Mouse (Mus musculus) bone marrow macrophage, adult 2 months (primary cell): ENCODE results near the gene Apba1. TPM values are rescaled to one million over a fixed set of nuclear protein-coding genes. Genes with fewer than 3 reads are reported as not detected.
A peak's percentile ranks its signal among the peaks of the same experiment; 100 is the strongest.

Experiments
- H3K27ac ChIP-seq: 2 replicates; pipeline ENCODE4 v1.5.1; 2012; ENCODE audit warnings: low read depth, low read length; ENCODE audit not compliant: insufficient read depth
- H3K4me1 ChIP-seq: 2 replicates; pipeline ENCODE4 v1.6.1; 2012; ENCODE audit warnings: low read length; ENCODE audit not compliant: control insufficient read depth, insufficient read depth
- H3K4me3 ChIP-seq: 2 replicates; pipeline ENCODE4 v1.5.1; 2012; ENCODE audit warnings: mild to moderate bottlenecking, low read length, moderate library complexity; ENCODE audit not compliant: insufficient read depth
- CTCF ChIP-seq: IDR thresholded peaks from 2 replicates; pipeline ENCODE4 v1.5.1; 2012; ENCODE audit warnings: low read depth, mild to moderate bottlenecking, low read length, moderate library complexity
- POLR2A ChIP-seq: IDR thresholded peaks from 2 replicates; pipeline ENCODE4 v1.6.1; 2012; ENCODE audit warnings: mild to moderate bottlenecking, low read depth, low read length, borderline replicate concordance
- polyA plus RNA-seq: library from polyadenylated mRNA; stranded (reverse); fragments of >200 nt; gene quantifications from 2 replicates; pipeline ENCODE4 v1.2.4, GENCODE M21; 2012; ENCODE audit not compliant: missing spikeins, insufficient read depth, insufficient read length

Apba1 gene
- 9.3 and 11.8 TPM in 2 replicates for polyA plus RNA-seq

- Histone ChIP-seq H3K4me1 (peaks cover 8% of the 10 kb centered on the region), H3K4me3 (peak within 1 kb of the TSS; percentile 86), H3K27ac (no peak within 1 kb of the TSS)
- TF ChIP-seq CTCF (no peak), POLR2A (no peak)
These were observed at the start of gene Apba1 for GRCm38 (mm10) chr19:23758554-23759321. Apba1 (plus strand) TSS chr19:23758887.

GRCm38 (mm10) chr19:23746506-23746905 lies 12.2 kb upstream of the Apba1 start:
- Histone ChIP-seq H3K27ac (no peak overlapping the region), H3K4me3 (no peak overlapping the region), H3K4me1 (no peaks in the 10 kb centered on the region)
- TF ChIP-seq POLR2A, result no peak
- no peak for TF ChIP-seq CTCF

GRCm38 (mm10) chr19:23757011-23757410 lies 1.7 kb upstream of the Apba1 start:
- Histone ChIP-seq H3K4me3 (no peak overlapping the region), H3K27ac (no peak overlapping the region), H3K4me1 (peaks cover 8% of the 10 kb centered on the region)
- TF ChIP-seq POLR2A (no peak), CTCF (no peak)

GRCm38 (mm10) chr19:23757961-23758553 lies 630 bp upstream of the Apba1 start:
- peaks cover 8% of the 10 kb centered on the region for H3K4me1 ChIP-seq
- TF ChIP-seq CTCF, result peak; percentile 95
- TF ChIP-seq POLR2A, result no peak
- no peak overlapping the region for H3K27ac ChIP-seq
- H3K4me3 ChIP-seq, result peak overlapping the region; percentile 86

GRCm38 (mm10) chr19:23759322-23759945 lies 747 bp downstream of the Apba1 start:
- Histone ChIP-seq H3K27ac (no peak overlapping the region), H3K4me1 (peaks cover 8% of the 10 kb centered on the region), H3K4me3 (peak overlapping the region; percentile 86)
- TF ChIP-seq CTCF (no peak), POLR2A (no peak)

GRCm38 (mm10) chr19:23763371-23763770 lies 4.7 kb downstream of the Apba1 start:
- TF ChIP-seq POLR2A (no peak), CTCF (no peak)
- Histone ChIP-seq H3K4me1 (peaks cover 8% of the 10 kb centered on the region), H3K4me3 (no peak overlapping the region), H3K27ac (no peak overlapping the region)

GRCm38 (mm10) chr19:23764051-23764450 lies 5.4 kb downstream of the Apba1 start:
- H3K27ac ChIP-seq, result no peak overlapping the region
- H3K4me1 ChIP-seq, result peaks cover 8% of the 10 kb centered on the region
- no peak overlapping the region for H3K4me3 ChIP-seq
- TF ChIP-seq POLR2A (no peak), CTCF (no peak)

GRCm38 (mm10) chr19:23768864-23769263 lies 10.2 kb downstream of the Apba1 start:
- TF ChIP-seq CTCF (no peak), POLR2A (no peak)

GRCm38 (mm10) chr19:23770494-23771423 lies 12.1 kb downstream of the Apba1 start:
- TF ChIP-seq CTCF, result no peak
- TF ChIP-seq POLR2A, result no peak
- H3K4me1 ChIP-seq, result 0 out of 2 replicates have a peak, but pooled peaks cover 2% of the 10 kb centered on the region
- no peak overlapping the region for H3K27ac ChIP-seq
- H3K4me3 ChIP-seq, result no peak overlapping the region

More at GRCm38 (mm10) chr19:23768864-23769263, 10.2 kb downstream of the Apba1 start:
- Histone ChIP-seq H3K4me1 (0 out of 2 replicates have a peak, but pooled peaks cover 2% of the 10 kb centered on the region), H3K27ac (no peak overlapping the region), H3K4me3 (no peak overlapping the region)
